Mouse (Mus musculus) brain, embryonic 14.5 days (tissue): ENCODE measurements around the gene Foxk2.

Experiments
- CTCF ChIP-seq: fragments of 200-500 bp; IDR thresholded peaks from 2 replicates; pipeline ENCODE4 v1.5.1; 2012; ENCODE audit warnings: inconsistent platforms, mild to moderate bottlenecking, moderate library complexity, borderline replicate concordance; ENCODE audit not compliant: insufficient read depth, insufficient read length; ENCODE audit errors: extremely low read depth
- POLR2A ChIP-seq: fragments of 200-500 bp; IDR thresholded peaks from 2 replicates; pipeline ENCODE4 v1.6.1; 2012; ENCODE audit warnings: mild to moderate bottlenecking, inconsistent platforms, borderline replicate concordance; ENCODE audit not compliant: poor library complexity, insufficient read depth, insufficient read length, severe bottlenecking; ENCODE audit errors: extremely low read depth

- TF ChIP-seq CTCF (no peak), POLR2A (peak; percentile 87)
These were observed 94.4 kb downstream of the Foxk2 start, which contains the start of gene Wdr45b for GRCm38 (mm10) chr11:121354091-121354707.
